ENCODE assay signal across 21 mouse cellular contexts in genomic region chr4:134577281-134577680, GRCm38 (mm10).
"Had no signal": no experiment of that assay in that cellular context is flagged by ENCODE, and none has a peak within 500 bp of the region (broad histone marks: within the 10 kb centered on the region; RNA-seq: fewer than 3 reads in every experiment).

No protein-coding gene starts in this region.

- H3K27me3 ChIP-seq: embryonic facial prominence, embryonic 12.5 days; embryonic facial prominence, embryonic 13.5 days; embryonic facial prominence, embryonic 15.5 days; forebrain, embryonic 12.5 days; forebrain, embryonic 13.5 days; forebrain, embryonic 15.5 days had no signal

- H3K36me3 ChIP-seq: embryonic facial prominence, embryonic 10.5 days; embryonic facial prominence, embryonic 13.5 days; embryonic facial prominence, embryonic 15.5 days; forebrain, embryonic 12.5 days; forebrain, embryonic 15.5 days had no signal

- H3K27ac ChIP-seq: embryonic facial prominence, embryonic 10.5 days; embryonic facial prominence, embryonic 12.5 days; embryonic facial prominence, embryonic 13.5 days; embryonic facial prominence, embryonic 15.5 days; forebrain, embryonic 10.5 days; forebrain, embryonic 12.5 days; forebrain, embryonic 13.5 days; forebrain, embryonic 15.5 days; gastrocnemius, adult 2 months; heart, adult 2 months had no signal

- H3K4me3 ChIP-seq: embryonic facial prominence, embryonic 10.5 days; embryonic facial prominence, embryonic 12.5 days; embryonic facial prominence, embryonic 13.5 days; embryonic facial prominence, embryonic 15.5 days; erythroblast, embryonic 14.5 days; forebrain, embryonic 10.5 days; forebrain, embryonic 12.5 days; forebrain, embryonic 13.5 days; forebrain, embryonic 15.5 days; gastrocnemius, adult 2 months; heart, adult 2 months had no signal

- DNase-seq: cerebellum, adult 8-10 months; cerebellum, adult 9-10 months; cerebellum, adult 9-11 months; embryo, embryonic 11 days; forebrain, postnatal 0 days; gastrocnemius, adult 2 months; gastrocnemius, postnatal 10 days; gastrocnemius, postnatal 14 days; gastrocnemius, postnatal 25 days; gastrocnemius, postnatal 36 days; heart, adult 11 months; heart, adult 2 months had no signal

- H3K9me3 ChIP-seq: embryonic facial prominence, embryonic 10.5 days; embryonic facial prominence, embryonic 12.5 days; embryonic facial prominence, embryonic 13.5 days; embryonic facial prominence, embryonic 15.5 days; forebrain, embryonic 12.5 days; forebrain, embryonic 13.5 days; forebrain, embryonic 15.5 days had no signal
